Mouse (Mus musculus) bone marrow macrophage, adult 2 months (primary cell): ENCODE measurements around the gene Olfr691. TPM values are rescaled to one million over a fixed set of nuclear protein-coding genes. Genes with fewer than 3 reads are reported as not detected.
"Not testable (repeated sequence)": the region's sequence is repeated elsewhere in the genome, so short reads cannot be mapped to it uniquely, and the experiment has no call there.

Experiments
- H3K27ac ChIP-seq: 2 replicates; pipeline ENCODE4 v1.5.1; 2012; ENCODE audit warnings: low read depth, low read length; ENCODE audit not compliant: insufficient read depth
- H3K4me1 ChIP-seq: 2 replicates; pipeline ENCODE4 v1.6.1; 2012; ENCODE audit warnings: low read length; ENCODE audit not compliant: control insufficient read depth, insufficient read depth
- H3K4me3 ChIP-seq: 2 replicates; pipeline ENCODE4 v1.5.1; 2012; ENCODE audit warnings: mild to moderate bottlenecking, low read length, moderate library complexity; ENCODE audit not compliant: insufficient read depth
- CTCF ChIP-seq: IDR thresholded peaks from 2 replicates; pipeline ENCODE4 v1.5.1; 2012; ENCODE audit warnings: low read depth, mild to moderate bottlenecking, low read length, moderate library complexity
- POLR2A ChIP-seq: IDR thresholded peaks from 2 replicates; pipeline ENCODE4 v1.6.1; 2012; ENCODE audit warnings: mild to moderate bottlenecking, low read depth, low read length, borderline replicate concordance
- polyA plus RNA-seq: library from polyadenylated mRNA; stranded (reverse); fragments of >200 nt; gene quantifications from 2 replicates; pipeline ENCODE4 v1.2.4, GENCODE M21; 2012; ENCODE audit not compliant: missing spikeins, insufficient read depth, insufficient read length

Gene Olfr691
- polyA plus RNA-seq, 1 experiment: not detected

GRCm38 (mm10) chr7:105361713-105362112 is 19.6 kb upstream of the Olfr691 start:
- Histone ChIP-seq H3K4me1 (no peaks in the 10 kb centered on the region), H3K27ac (no peak overlapping the region), H3K4me3 (no peak overlapping the region)
- TF ChIP-seq CTCF: no peak
- no peak for TF ChIP-seq POLR2A

- not testable (repeated sequence) for H3K4me1 ChIP-seq, H3K27ac ChIP-seq, H3K4me3 ChIP-seq
Measured at GRCm38 (mm10) chr7:105356487-105356886, 14.4 kb upstream of the Olfr691 start.

- H3K4me3 ChIP-seq, H3K4me1 ChIP-seq, H3K27ac ChIP-seq: not testable (repeated sequence)
Measured at GRCm38 (mm10) chr7:105356064-105356463, 14.0 kb upstream of the Olfr691 start.

GRCm38 (mm10) chr7:105342752-105343151 is 682 bp upstream of the Olfr691 start:
- TF ChIP-seq POLR2A (no peak), CTCF (no peak)
- Histone ChIP-seq H3K27ac (no peak overlapping the region), H3K4me1 (no peaks in the 10 kb centered on the region), H3K4me3 (no peak overlapping the region)

- no peaks in the 10 kb centered on the region for H3K4me1 ChIP-seq
- no peak within 1 kb of the TSS for H3K4me3 ChIP-seq
- no peak within 1 kb of the TSS for H3K27ac ChIP-seq
- no peak for TF ChIP-seq CTCF
- TF ChIP-seq POLR2A: no peak
Measured at GRCm38 (mm10) chr7:105334004-105334403, 8.1 kb downstream of the Olfr691 start, which contains the start of gene Olfr690. Gene Olfr690 (minus strand): TSS chr7:105334104.

GRCm38 (mm10) chr7:105325302-105325701 is 16.8 kb downstream of the Olfr691 start:
- Histone ChIP-seq H3K27ac (no peak overlapping the region), H3K4me3 (no peak overlapping the region), H3K4me1 (no peaks in the 10 kb centered on the region)
- TF ChIP-seq CTCF (no peak), POLR2A (no peak)

GRCm38 (mm10) chr7:105310865-105311264 is 31.2 kb downstream of the Olfr691 start, which contains the start of gene Olfr689:
Gene Olfr689 (plus strand): TSS chr7:105311165.
- Histone ChIP-seq H3K4me1 (no peaks in the 10 kb centered on the region), H3K27ac (no peak within 1 kb of the TSS), H3K4me3 (no peak within 1 kb of the TSS)
- TF ChIP-seq POLR2A (no peak), CTCF (no peak)

- TF ChIP-seq POLR2A (no peak), CTCF (no peak)
- Histone ChIP-seq H3K27ac (no peak overlapping the region), H3K4me1 (no peaks in the 10 kb centered on the region), H3K4me3 (no peak overlapping the region)
Measured at GRCm38 (mm10) chr7:105290051-105290450, 52.0 kb downstream of the Olfr691 start.

GRCm38 (mm10) chr7:105287795-105288194 is 54.3 kb downstream of the Olfr691 start, which contains the start of gene Olfr688:
Gene Olfr688 (plus strand): TSS chr7:105288095.
- TF ChIP-seq POLR2A: no peak
- no peak for TF ChIP-seq CTCF
- Histone ChIP-seq H3K4me1 (no peaks in the 10 kb centered on the region), H3K4me3 (no peak within 1 kb of the TSS), H3K27ac (no peak within 1 kb of the TSS)

Other genes starting within 250 kb of the Olfr691 start
- gene Olfr680-ps1, start 249.5 kb downstream of the Olfr691 start, polyA plus RNA-seq: not detected in 2 replicates
- gene Olfr681, start 225.4 kb downstream of the Olfr691 start, polyA plus RNA-seq: not detected in 2 replicates
- not detected in 2 replicates for gene Olfr683, start 195.3 kb downstream of the Olfr691 start, polyA plus RNA-seq
- gene Olfr684, start 178.6 kb downstream of the Olfr691 start, polyA plus RNA-seq: not detected in 2 replicates
- not detected in 2 replicates for gene Olfr685, start 156.3 kb downstream of the Olfr691 start, polyA plus RNA-seq
- not detected in 2 replicates for gene Olfr686, start 134.8 kb downstream of the Olfr691 start, polyA plus RNA-seq
- not detected in 2 replicates for gene Olfr688, start 54.2 kb downstream of the Olfr691 start, polyA plus RNA-seq
- not detected in 2 replicates for gene Olfr689, start 31.1 kb downstream of the Olfr691 start, polyA plus RNA-seq
- not detected in 2 replicates for gene Olfr690, start 8.2 kb downstream of the Olfr691 start, polyA plus RNA-seq
- gene Olfr692, start 26.0 kb upstream of the Olfr691 start, polyA plus RNA-seq: not detected in 2 replicates
- gene Gm5901, start 32.8 kb upstream of the Olfr691 start, polyA plus RNA-seq: not detected in 2 replicates
- gene Fam160a2, start 57.8 kb upstream of the Olfr691 start, polyA plus RNA-seq: 29.1 and 39.3 TPM in 2 replicates
- not detected in 2 replicates for gene Cnga4, start 62.3 kb upstream of the Olfr691 start, polyA plus RNA-seq
- not detected in 2 replicates for gene Cckbr, start 83.5 kb upstream of the Olfr691 start, polyA plus RNA-seq
- 0.34 and 1.1 TPM in 2 replicates for gene Cavin3, start 140.0 kb upstream of the Olfr691 start, polyA plus RNA-seq
- 26.4 and 28.0 TPM in 2 replicates for gene Smpd1, start 212.1 kb upstream of the Olfr691 start, polyA plus RNA-seq
- 0.52 and 1.1 TPM in 2 replicates for gene Apbb1, start 239.4 kb upstream of the Olfr691 start, polyA plus RNA-seq